Mouse (Mus musculus) liver (tissue): ENCODE results near the gene Col4a2.

Source experiments
- DNase-seq: peaks from one replicate; pipeline ENCODE4 v3.0.0-alpha.2; 2020; ENCODE audit warnings: mixed read lengths

Gene Col4a2

GRCm38 (mm10) chr8:11362278-11363214, 49.9 kb downstream of the Col4a2 start:
- DNase-seq = no peak

GRCm38 (mm10) chr8:11363340-11364126, 50.9 kb downstream of the Col4a2 start:
- no peak for DNase-seq

DNA sequence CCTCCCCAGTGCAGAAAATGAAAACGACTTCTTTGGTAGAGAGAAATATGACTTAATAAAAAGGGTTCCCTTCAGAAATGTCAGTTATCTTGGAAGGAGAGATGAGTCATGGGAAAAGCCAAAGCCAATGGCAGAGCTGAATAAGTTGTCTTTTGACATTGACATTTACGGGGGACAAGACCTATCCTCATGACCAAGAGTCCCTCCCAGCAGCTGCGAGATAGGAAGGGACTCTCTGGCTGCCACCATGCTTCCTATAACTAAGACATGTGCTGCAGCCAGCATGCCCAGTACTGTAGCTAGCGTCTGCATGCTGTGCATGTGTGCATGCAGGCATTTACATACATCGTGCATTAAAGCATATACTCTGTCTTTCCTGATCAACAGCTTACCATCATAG, 53.6 kb downstream of the Col4a2 start:
- no peak for DNase-seq

DNA sequence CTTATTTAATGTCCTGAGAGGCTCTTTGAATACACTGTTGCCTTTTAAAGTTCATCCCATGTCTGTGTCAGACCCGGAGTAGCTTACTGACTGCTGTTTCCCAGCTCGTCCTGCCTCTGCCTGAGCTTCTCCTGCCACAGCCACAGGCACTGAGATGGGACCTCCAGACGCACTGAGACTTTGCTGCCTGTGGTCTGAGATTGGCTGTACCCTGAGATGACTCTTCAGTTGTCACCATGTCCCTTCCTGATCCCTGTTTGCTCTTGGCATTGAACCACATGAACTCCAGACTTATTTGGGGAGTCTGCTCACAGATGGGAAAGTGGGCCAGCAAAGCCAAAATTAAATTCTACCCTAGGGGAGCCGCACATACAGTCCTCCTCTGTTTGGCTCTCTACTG, 54.1 kb downstream of the Col4a2 start:
- DNase-seq = no peak

GRCm38 (mm10) chr8:11367670-11368069, 55.1 kb downstream of the Col4a2 start:
- DNase-seq = no peak

GRCm38 (mm10) chr8:11369526-11370203, 57.1 kb downstream of the Col4a2 start:
- DNase-seq = no peak

GRCm38 (mm10) chr8:11371347-11371746, 58.7 kb downstream of the Col4a2 start:
- no peak for DNase-seq

DNA sequence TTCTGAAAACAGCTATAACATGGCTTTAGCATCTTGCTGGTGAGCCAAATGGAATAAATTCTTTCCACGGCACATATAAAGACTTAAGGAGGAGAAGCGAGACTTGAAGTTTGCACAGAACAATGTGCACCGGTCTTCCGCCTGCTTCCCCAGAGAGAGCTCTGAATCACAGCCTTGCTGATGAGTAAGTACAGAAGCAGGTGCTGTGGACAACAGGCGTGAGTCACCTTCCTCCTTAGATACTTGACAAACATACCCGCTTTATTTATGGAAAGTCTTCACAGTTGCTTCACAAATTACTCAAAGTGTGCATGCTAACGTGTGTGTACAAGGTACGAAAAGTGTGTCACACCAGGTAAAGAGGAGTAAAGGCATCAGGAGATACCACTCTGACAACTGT, 59.5 kb downstream of the Col4a2 start:
- DNase-seq = no peak

- DNase-seq = no peak
Measured at GRCm38 (mm10) chr8:11373643-11374325, 61.2 kb downstream of the Col4a2 start.

DNA sequence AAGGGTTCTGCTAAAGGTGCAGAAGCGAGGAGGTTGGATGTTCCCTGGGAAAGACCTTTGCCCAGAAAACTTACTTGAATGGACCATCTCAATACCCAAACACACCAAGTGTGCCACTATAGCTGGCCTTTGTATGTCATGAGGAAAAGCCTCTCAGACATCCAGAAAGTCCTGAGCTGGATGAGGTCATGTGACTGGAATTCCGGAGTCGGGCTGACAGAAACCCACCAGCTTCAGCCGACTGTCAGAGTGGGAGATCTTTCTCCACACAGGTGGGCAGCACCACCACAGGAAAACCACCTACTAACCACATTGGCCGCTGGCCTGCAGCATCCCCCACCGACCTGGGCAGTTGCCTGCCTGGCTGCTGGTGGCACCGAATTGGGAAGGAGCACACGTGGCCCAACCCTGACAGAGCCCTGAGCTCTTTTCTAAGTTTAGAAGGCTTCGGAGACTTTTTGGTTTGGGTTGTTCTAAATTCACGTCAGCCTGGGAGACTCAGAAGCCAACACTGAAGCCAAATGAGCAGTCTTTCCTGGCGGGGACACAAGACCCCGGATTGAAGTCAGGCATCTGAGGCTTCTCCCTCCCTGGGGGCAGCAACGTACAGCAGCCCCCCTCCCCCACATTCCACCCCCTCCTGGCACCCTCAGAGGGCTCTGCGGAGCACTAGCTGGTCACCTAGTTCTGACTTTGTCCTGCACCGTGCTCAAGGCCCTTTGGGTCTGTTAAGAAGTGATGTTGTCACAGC, 61.9 kb downstream of the Col4a2 start:
- no peak for DNase-seq

DNA sequence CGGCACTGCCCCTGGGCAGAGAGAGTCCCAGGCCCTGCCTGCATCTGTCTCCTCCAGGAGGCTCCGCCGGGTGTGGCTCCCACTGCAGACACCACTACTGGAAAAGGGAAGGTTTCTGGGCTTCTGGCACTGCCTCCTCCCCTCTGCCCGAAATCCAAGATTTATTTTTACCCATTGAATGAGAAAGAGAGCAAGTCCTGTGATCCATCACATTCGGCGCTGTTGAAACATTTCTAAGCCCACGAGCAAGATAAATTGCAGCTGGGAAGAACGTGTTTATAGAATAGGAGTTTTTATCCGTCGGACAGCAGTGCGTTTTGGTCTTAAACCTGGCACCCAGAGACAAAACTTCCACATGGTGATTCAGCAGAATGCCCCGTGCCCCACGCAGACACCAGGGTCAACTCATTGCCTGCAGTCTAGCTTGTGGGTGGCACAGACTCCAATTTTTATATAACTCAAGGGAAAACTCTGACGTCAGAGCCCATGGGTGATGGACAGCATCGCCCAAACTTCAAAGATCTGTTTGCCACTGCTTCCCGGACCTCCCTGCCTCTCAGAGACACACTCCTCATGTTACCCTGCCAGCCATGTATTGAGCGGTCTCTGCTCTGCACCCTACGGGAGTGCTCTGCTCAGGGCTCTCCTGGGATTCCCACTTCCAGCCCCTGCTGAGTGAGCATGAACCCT, 63.3 kb downstream of the Col4a2 start:
- no peak for DNase-seq

DNA sequence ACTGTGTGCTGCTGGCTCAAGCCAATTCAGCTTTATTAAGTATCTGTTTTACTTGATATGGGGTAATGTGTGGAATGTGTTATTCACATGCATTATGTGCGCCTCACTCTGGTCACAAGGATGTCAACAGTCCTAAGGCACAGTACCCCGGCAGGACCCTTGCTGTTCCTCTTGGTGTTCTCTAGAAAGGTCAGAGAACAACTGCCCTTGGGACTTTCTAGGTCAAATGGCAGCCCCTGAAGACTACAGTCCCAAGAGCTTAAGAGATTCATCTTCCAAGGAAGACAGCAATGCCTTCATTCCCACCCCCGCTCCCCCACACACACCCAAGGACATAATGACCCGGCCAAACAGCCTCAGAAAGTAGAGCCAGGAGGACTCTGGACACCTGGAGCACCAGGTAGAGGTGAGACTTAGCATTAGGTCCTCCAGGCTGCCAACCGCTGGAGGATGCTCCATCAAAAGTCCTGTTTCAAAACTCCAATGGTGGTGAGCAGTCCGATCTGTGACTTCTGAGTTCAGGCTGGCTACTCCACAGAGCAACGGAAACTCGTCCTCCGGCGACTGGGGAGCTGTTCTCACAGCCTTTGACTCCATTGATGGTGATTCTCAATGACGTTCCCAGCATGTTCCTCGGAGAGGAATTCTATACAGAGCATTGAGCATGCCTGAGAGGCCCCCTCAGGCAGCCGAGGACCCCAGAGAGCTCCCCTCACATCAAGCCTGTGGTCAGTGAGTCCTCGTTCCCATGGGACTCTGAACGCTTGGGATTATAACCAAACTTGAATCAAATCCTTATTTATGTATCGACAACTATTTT, 65.0 kb downstream of the Col4a2 start:
- DNase-seq = no peak

DNA sequence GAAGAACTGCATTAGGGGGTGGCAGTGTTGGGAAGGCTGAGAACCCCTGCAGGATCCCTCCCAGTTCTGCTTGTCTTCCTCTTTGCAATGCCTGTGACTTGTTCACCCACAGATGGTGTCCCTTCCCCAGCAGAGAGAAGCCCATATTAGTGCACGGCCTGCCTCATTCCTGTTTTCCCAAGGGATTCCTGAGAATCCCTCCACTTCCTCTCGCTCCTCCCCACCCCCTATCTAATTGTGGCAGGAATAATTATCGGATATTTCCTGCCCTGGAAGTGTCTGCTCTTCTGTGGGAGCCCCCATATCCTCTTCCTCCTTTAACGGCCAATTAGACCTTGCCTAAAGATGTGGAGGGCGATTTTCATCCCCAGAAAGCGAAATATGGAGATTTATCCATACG, 67.0 kb downstream of the Col4a2 start:
- DNase-seq = no peak

DNA sequence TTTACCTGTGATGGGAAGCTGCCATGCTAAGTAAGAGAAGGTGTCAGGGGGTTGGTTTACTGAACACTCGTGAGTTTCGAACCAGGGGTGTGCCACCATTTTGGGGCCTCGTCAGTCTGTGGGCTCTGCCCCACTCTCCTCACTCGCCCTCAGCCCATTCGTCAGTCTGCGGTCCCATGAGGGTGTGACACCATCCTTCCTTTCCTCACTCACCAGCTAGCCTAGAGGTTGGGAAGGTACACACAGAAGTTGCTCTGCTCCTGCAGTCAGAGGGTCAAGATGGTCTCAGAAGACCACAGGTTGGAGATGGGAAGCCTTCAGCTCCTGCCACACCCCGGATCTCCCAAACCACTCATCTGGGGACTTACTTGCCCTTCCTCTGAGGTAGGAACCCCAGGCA, 68.9 kb downstream of the Col4a2 start:
- DNase-seq = no peak

GRCm38 (mm10) chr8:11382059-11382810, 69.6 kb downstream of the Col4a2 start:
- DNase-seq = no peak

- no peak for DNase-seq
Measured at GRCm38 (mm10) chr8:11382933-11383332, 70.3 kb downstream of the Col4a2 start.

DNA sequence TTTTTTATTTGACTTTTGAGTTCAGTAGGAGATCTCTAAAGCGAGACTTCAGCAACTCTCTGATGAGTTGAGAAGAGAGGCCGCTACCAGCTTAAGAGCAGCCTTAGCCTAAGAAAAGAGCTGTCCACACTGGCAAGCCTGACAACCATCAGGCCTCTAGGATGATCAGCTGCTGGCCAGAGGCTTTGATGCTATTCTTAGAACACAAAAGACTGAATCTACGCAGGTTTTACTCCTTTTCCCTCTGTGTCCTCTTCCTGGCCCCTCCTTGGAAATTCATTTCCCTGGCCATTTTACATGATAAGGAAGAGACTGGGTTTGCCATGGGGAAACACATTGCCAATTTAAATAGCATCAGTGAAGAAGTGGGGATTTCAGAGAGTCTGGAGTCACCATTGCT, 70.8 kb downstream of the Col4a2 start:
- DNase-seq = no peak

GRCm38 (mm10) chr8:11384841-11385240, 72.2 kb downstream of the Col4a2 start:
- DNase-seq = no peak

GRCm38 (mm10) chr8:11385272-11385905, 72.8 kb downstream of the Col4a2 start:
- no peak for DNase-seq
